Mouse (Mus musculus) erythroblast, embryonic 14.5 days (primary cell): ENCODE measurements around the gene Gm3526. TPM values are rescaled to one million over a fixed set of nuclear protein-coding genes. Genes with fewer than 3 reads are reported as not detected.
"Not testable (repeated sequence)": the region's sequence is repeated elsewhere in the genome, so short reads cannot be mapped to it uniquely, and the experiment has no call there.

ENCODE experiments used
- H3K27me3 ChIP-seq: 2 replicates; pipeline ENCODE4 v1.6.1; 2012; ENCODE audit warnings: inconsistent platforms; ENCODE audit not compliant: control insufficient read depth
- H3K36me3 ChIP-seq: 2 replicates; pipeline ENCODE4 v1.6.1; 2012; ENCODE audit warnings: mild to moderate bottlenecking, inconsistent platforms; ENCODE audit not compliant: control insufficient read depth
- H3K4me1 ChIP-seq: 2 replicates; pipeline ENCODE4 v1.6.1; 2012; ENCODE audit warnings: inconsistent platforms; ENCODE audit not compliant: control insufficient read depth
- H3K4me3 ChIP-seq: replicated peaks from 2 replicates; pipeline ENCODE3; 2012; ENCODE audit warnings: moderate library complexity, mild to moderate bottlenecking, inconsistent platforms
- H3K9me3 ChIP-seq: 2 replicates; pipeline ENCODE4 v1.6.1; 2012; ENCODE audit warnings: low read length, inconsistent platforms, mixed read lengths; ENCODE audit not compliant: control insufficient read depth
- polyA plus RNA-seq: library from polyadenylated mRNA; stranded (reverse); fragments of >175 nt; gene quantifications from 2 replicates; pipeline ENCODE4 v1.2.3, GENCODE M21; 2012

Gm3526 gene
- polyA plus RNA-seq, result not detected in 2 replicates

- H3K36me3 ChIP-seq, H3K4me1 ChIP-seq, H3K4me3 ChIP-seq, H3K9me3 ChIP-seq, H3K27me3 ChIP-seq: not testable (repeated sequence)
These were observed at the start of gene Gm3526 for GRCm38 (mm10) chr14:5260480-5260879. Gene Gm3526 (minus strand): TSS chr14:5260580.

Other genes with a start within 250 kb of the Gm3526 start
- gene Gm3298, start 244.7 kb downstream of the Gm3526 start, polyA plus RNA-seq, result not detected in 2 replicates
- not detected in 2 replicates for gene 4930555G01Rik, start 210.0 kb downstream of the Gm3526 start, polyA plus RNA-seq
- not detected in 2 replicates for gene Gm8281, start 189.5 kb downstream of the Gm3526 start, polyA plus RNA-seq
- gene Gm8279, start 129.1 kb downstream of the Gm3526 start, polyA plus RNA-seq, result not detected in 2 replicates
- not detected in 2 replicates for gene Gm3317, start 96.0 kb downstream of the Gm3526 start, polyA plus RNA-seq
- not detected in 2 replicates for gene Gm8271, start 74.8 kb downstream of the Gm3526 start, polyA plus RNA-seq
- gene Gm3542, start 74.3 kb upstream of the Gm3526 start, polyA plus RNA-seq, result not detected in 2 replicates
- not detected in 2 replicates for gene Gm3500, start 128.5 kb upstream of the Gm3526 start, polyA plus RNA-seq
- gene Gm3194, start 194.9 kb upstream of the Gm3526 start, polyA plus RNA-seq, result not detected in 2 replicates
- gene Gm8246, start 217.2 kb upstream of the Gm3526 start, polyA plus RNA-seq, result not detected in 2 replicates
- not detected in 2 replicates for gene Gm3187, start 223.6 kb upstream of the Gm3526 start, polyA plus RNA-seq
- not detected in 2 replicates for gene Gm3488, start 241.1 kb upstream of the Gm3526 start, polyA plus RNA-seq